Mouse (Mus musculus) adrenal gland, postnatal 0 days (tissue): Measurements from ENCODE around the gene Gp9. TPM values are rescaled to one million over a fixed set of nuclear protein-coding genes. Genes with fewer than 3 reads are reported as not detected.

Source experiments
- polyA plus RNA-seq: library from polyadenylated mRNA; unstranded; fragments of >200 nt; fragmentation: Nextera tagmentation; extraction: Ambion mirVana; gene quantifications from 2 replicates; pipeline ENCODE4 v1.2.1, GENCODE M21; 2015

The Gp9 gene
- 2.2 and 3.0 TPM in 2 replicates for polyA plus RNA-seq

GRCm38 (mm10) chr6:87777842-87778241 is at the start of gene Gp9:
Gene Gp9 (plus strand): TSS chr6:87778072.

DNA sequence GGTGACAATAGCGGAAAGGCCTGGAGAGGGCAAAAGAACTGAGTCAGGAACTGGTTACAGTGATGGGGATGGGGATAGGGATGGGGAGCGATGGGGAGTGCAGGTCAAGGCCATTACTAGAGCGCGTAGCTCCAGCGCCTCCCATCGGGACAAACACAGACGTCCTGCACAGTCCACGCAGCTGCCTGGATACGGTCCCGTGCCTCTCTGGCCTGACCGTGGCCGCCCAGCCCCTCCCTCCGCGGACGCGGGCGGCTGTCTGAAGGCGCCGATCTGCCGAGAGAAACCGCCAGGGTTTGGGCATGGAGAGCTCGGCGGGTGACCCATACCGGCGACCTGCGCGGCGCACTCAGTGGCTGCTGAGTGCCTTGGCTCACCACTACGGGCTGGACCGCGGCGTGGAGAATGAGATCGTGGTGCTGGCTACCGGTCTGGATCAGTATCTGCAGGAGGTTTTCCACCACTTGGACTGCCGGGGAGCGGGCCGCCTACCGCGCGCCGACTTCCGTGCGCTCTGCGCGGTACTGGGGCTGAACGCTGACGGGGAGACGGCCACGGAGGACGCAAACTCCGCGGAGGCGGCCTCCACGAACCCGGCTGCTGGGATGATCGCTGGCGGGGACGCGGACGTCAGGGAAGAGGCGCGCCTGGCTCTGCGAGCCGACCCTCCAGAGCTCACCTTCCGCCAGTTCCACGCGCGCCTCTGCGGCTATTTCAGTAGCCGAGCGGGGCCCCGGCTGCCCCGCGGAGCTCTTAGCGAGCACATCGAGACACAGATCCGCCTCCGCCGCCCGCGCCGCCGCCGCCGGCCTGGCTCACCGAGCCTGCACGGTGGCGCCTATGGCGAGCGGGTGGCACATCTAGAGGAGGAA is 47.0 kb upstream of the Gp9 start, which contains the start of gene Efcc1:
Gene Efcc1, plus strand, starts transcription at position 279 of the 872 bp plus-strand sequence.

GRCm38 (mm10) chr6:87811675-87812338 is 33.9 kb downstream of the Gp9 start, which contains the start of gene Rab43:
Gene Rab43 (minus strand): TSS chr6:87812164.

Other genes with a start within 250 kb of the Gp9 start
- gene Arhgap25, start 244.8 kb upstream of the Gp9 start, polyA plus RNA-seq, result 2.7 and 4.9 TPM in 2 replicates
- gene Prokr1, start 187.3 kb upstream of the Gp9 start, polyA plus RNA-seq, result 2.0 and 2.3 TPM in 2 replicates
- 9.8 and 13.8 TPM in 2 replicates for gene Aplf, start 105.9 kb upstream of the Gp9 start, polyA plus RNA-seq
- 0.97 and 2.3 TPM in 2 replicates for gene Efcc1, start 47.2 kb upstream of the Gp9 start, polyA plus RNA-seq
- 13.7 and 15.6 TPM in 2 replicates for gene Rab43, start 34.1 kb downstream of the Gp9 start, polyA plus RNA-seq
- gene Gm45140, start 57.7 kb downstream of the Gp9 start, polyA plus RNA-seq, result 2.2 and 2.6 TPM in 2 replicates
- gene Isy1, start 60.7 kb downstream of the Gp9 start, polyA plus RNA-seq, result 29.0 and 34.7 TPM in 2 replicates
- gene Cnbp, start 73.0 kb downstream of the Gp9 start, polyA plus RNA-seq, result 1,034 and 1,061 TPM in 2 replicates
- 66.7 and 84.6 TPM in 2 replicates for gene Copg1, start 109.7 kb downstream of the Gp9 start, polyA plus RNA-seq
- gene Hmces, start 135.9 kb downstream of the Gp9 start, polyA plus RNA-seq, result 21.0 and 29.1 TPM in 2 replicates
- gene H1fx, start 203.6 kb downstream of the Gp9 start, polyA plus RNA-seq, result 49.4 and 70.4 TPM in 2 replicates